Mouse (Mus musculus): ENCODE data around the gene Olfr792. TPM values are rescaled to one million over a fixed set of nuclear protein-coding genes. Genes with fewer than 3 reads are reported as not detected.

Olfr792 gene
- total RNA-seq (2021): not detected

GRCm38 (mm10) chr10:129538862-129539261 lies at the start of gene Olfr792:
TSS of gene Olfr792 (plus strand) at chr10:129539162.
- intact Hi-C loops (cut with DNase I): no loop called here
- DNase-seq: no peak

DNA sequence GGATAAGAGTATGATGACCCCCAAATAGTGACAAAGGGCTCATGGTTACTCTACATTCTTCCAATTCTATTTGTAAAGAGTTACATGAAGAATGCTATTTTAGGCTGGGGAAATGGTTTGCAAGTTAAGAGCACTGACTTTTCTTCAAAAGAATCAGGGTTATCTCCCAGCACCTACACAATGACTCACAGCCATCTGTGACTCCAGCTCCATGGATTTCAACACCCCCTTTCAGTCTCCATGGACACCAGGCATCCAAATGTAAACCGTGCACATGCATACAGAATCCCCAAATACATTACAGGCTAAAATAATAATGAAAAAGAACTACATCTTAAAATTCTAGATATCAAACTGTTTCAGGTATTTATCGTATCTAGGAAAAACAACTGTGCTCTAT lies 48.9 kb upstream of the Olfr792 start:
- intact Hi-C loops (cut with DNase I): no loop called here

DNA sequence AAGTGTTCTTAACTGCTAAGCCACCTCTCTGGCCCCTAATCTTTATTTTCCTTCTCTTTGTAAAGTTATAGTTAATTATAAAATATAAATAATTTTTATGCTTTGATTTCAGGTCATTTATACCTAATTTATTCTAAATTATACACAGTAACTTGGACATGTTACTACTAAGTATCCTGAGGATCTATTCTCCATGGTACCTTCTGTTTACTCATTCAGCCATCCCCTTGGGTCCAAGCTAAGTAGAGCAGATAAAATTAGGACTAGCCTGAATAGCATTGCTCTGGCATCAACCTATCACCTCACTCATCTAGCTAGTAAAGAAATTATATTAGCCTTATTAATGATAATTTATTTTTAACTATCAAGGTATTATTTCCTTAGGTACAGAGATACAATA lies 40.8 kb upstream of the Olfr792 start, which contains the start of gene Olfr790:
Gene Olfr790, plus strand, starts transcription at position 301 of the 400 bp plus-strand sequence.
- no peak for DNase-seq

More for the DNA sequence above, 48.9 kb upstream of the Olfr792 start:
- DNase-seq: no peak

DNA sequence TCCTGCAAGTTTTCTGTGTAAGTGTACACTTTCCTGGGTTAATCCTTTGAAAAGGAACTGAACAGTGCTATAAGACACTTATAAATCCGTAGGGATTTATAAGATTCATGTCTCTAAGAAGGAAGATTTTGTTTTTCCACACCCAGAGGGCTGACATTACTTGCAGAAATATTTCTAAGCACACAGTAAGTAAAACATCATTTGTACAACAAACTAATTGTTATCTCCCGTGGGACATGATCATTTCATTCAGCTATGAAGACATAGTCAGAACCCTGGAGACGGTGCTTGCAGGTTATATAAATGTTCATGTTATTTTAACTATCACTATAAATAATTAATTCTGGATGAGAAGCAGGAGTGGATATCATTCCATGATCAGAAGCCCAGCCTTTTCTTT lies 17.5 kb upstream of the Olfr792 start, which contains the start of gene Olfr791:
Gene Olfr791, plus strand, starts transcription at position 301 of the 400 bp plus-strand sequence.
- no peak for DNase-seq

More for the DNA sequence above, 40.8 kb upstream of the Olfr792 start, which contains the start of gene Olfr790:
- intact Hi-C loops (cut with DNase I): no loop called here

GRCm38 (mm10) chr10:129549354-129549753 lies 10.4 kb downstream of the Olfr792 start:
- no peak for DNase-seq
- intact Hi-C loops (cut with DNase I): no loop called here

More for the DNA sequence above, 17.5 kb upstream of the Olfr792 start, which contains the start of gene Olfr791:
- intact Hi-C loops (cut with DNase I): no loop called here

DNA sequence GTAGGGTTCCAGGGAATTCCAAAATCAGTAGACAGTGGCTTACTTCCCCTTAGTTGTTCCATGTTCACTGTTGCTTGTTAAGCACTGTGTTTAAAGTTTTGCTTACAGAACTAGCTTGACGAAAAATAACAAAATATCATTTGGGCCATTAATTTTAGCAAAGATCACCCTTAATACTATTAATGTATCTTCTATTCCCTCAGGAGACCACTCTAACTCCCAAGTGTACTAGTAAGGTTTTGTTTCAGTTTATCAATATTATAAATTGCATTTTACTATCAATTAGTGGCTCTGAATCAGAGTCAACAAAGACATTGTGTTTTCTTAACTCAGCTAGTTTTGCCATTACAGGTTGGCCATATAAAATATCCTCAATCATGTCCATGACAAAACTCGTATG lies 28.4 kb downstream of the Olfr792 start, which contains the start of gene Olfr794:
Gene Olfr794, plus strand, starts transcription at position 301 of the 400 bp plus-strand sequence.
- intact Hi-C loops (cut with DNase I): no loop called here
- no peak for DNase-seq

DNA sequence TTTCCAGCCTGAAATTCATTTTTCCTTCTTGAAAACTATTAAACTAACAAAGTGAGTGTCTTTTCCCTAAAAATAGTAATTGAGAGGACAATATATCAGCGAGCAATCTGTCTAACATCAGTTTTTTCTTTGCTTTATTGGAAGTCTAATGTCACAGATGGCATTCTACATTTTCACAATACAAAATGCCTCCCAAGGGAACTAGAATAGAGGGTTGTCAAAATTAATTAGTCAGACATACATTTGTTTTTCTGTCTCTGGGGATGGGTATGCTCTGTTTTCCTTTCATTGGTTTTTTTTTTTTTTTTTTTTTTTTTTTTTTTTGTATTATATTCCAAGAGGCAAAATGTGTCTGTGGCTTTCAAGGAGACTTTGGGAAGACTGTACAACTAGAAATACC lies 38.1 kb downstream of the Olfr792 start:
- intact Hi-C loops (cut with DNase I): no loop called here
- DNase-seq: no peak

Small RNAs within 50 kb of the gene (microRNA-seq; reads per million reads assigned to microRNA genes)
- 0 reads per million in 2 experiments for gene Gm23252 (ENCODE audit: borderline number of aligned reads in 2 of 2)

Other genes starting within 250 kb of the Olfr792 start
- not detected for gene Olfr780, start 221.0 kb upstream of the Olfr792 start, total RNA-seq (2021)
- not detected for gene Olfr781, start 210.3 kb upstream of the Olfr792 start, total RNA-seq (2021)
- gene Olfr782, start 190.3 kb upstream of the Olfr792 start, total RNA-seq (2021): not detected
- gene Olfr784, start 155.1 kb upstream of the Olfr792 start, total RNA-seq (2021): not detected
- not detected for gene Olfr785, start 133.7 kb upstream of the Olfr792 start, total RNA-seq (2021)
- gene Olfr786, start 111.9 kb upstream of the Olfr792 start, total RNA-seq (2021): not detected
- gene Olfr787, start 77.3 kb upstream of the Olfr792 start, total RNA-seq (2021): not detected
- not detected for gene Olfr788, start 68.2 kb upstream of the Olfr792 start, total RNA-seq (2021)
- gene Olfr789, start 54.4 kb upstream of the Olfr792 start, total RNA-seq (2021): not detected
- not detected for gene Olfr790, start 40.7 kb upstream of the Olfr792 start, total RNA-seq (2021)
- gene Olfr791, start 17.4 kb upstream of the Olfr792 start, total RNA-seq (2021): not detected
- gene Olfr794, start 28.5 kb downstream of the Olfr792 start, total RNA-seq (2021): not detected
- not detected for gene Olfr796, start 73.4 kb downstream of the Olfr792 start, total RNA-seq (2021)
- not detected for gene Olfr798, start 88.8 kb downstream of the Olfr792 start, total RNA-seq (2021)
- not detected for gene Olfr799, start 98.3 kb downstream of the Olfr792 start, total RNA-seq (2021)
- not detected for gene Olfr800, start 118.5 kb downstream of the Olfr792 start, total RNA-seq (2021)
- gene Olfr801, start 134.7 kb downstream of the Olfr792 start, total RNA-seq (2021): not detected
- gene Olfr802, start 149.0 kb downstream of the Olfr792 start, total RNA-seq (2021): not detected
- gene Olfr803, start 155.1 kb downstream of the Olfr792 start, total RNA-seq (2021): not detected
- not detected for gene Olfr804, start 164.0 kb downstream of the Olfr792 start, total RNA-seq (2021)
- not detected for gene Olfr805, start 190.2 kb downstream of the Olfr792 start, total RNA-seq (2021)
- gene Olfr806, start 202.8 kb downstream of the Olfr792 start, total RNA-seq (2021): not detected
- not detected for gene Olfr807, start 218.6 kb downstream of the Olfr792 start, total RNA-seq (2021)
- gene Olfr808, start 226.3 kb downstream of the Olfr792 start, total RNA-seq (2021): not detected
- not detected for gene Olfr809, start 235.5 kb downstream of the Olfr792 start, total RNA-seq (2021)